Mouse (Mus musculus) heart, postnatal 14 days (tissue): ENCODE data around the gene Ston2. TPM values are rescaled to one million over a fixed set of nuclear protein-coding genes. Genes with fewer than 3 reads are reported as not detected.
"Not testable (repeated sequence)": the region's sequence is repeated elsewhere in the genome, so short reads cannot be mapped to it uniquely, and the experiment has no call there.

ENCODE experiments used
- DNase-seq, 2 experiments: peaks; one replicate each; pipeline ENCODE4 v3.0.0; 2021 to 2022
- intact Hi-C: fragments of 180-260 bp; cut with DNase I; formaldehyde crosslinking; loops from one replicate; pipeline ENCODE4 v1.15.1; 2025
- total RNA-seq, 2 experiments: library from RNA; stranded (reverse); gene quantifications; 2 replicates each; pipeline ENCODE4 v1.2.3; 2021

Gene Ston2
- total RNA-seq, 2 experiments from 2014 or later, result 5.2 to 5.8 TPM

DNA sequence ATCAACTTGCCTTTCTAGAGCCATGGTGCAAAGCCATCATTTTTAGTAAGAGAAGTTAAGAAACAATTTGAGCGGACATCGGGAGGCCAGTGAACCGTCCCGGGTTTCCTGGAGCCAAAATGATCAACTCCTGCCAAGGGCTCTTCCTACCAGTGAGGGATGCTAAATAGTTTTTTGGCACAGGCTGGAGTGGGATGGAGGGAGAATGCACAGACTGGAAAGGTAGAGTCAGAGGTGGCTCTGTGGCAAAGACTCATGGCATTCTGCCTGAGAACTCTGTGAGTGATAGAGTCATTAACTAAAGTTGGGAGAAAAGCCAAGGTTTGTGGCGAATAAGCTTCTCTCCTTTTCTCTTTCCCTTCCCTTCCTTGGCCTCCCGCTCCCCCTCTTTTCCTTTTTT, 33.6 kb downstream of the Ston2 start:
- DNase-seq, result no peak
- intact Hi-C loops, result no loop called here

GRCm38 (mm10) chr12:91752711-91753110, 35.5 kb downstream of the Ston2 start:
- DNase-seq, result no peak
- intact Hi-C loops, result no loop called here

DNA sequence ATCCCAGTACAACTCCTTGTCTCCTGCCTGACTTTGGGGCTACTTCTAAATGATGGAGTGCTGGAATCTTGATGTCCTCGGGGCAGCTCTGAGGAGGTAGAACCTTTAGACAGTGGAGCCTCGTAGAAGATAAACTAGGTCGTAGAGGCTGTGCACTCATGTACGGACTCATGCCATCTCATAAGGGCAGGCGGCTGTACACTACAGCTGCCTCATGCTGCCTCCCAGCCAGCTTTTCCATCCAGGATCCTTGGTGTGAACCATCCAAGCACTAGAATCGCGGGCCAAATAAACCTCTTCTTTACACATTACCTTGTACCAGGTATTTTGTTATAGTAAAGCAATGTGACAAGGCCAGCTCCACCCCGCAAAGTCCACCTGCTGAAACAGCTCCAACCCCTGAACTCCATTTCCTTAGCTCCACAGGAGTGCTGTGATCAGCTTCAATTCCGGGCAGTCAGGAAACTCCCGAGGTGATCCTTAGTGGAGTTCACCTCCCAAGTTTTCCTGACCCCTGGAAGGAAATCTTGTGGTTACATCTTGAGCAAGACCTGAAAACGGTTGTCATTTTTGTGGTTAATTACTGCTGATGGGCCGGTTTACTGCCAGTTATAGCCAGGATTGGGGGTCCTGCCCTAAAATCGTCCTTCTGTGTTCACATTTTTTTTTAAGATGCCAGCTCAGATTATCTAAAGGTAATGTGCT, 36.1 kb downstream of the Ston2 start:
- intact Hi-C loops, result no loop called here
- no peak for DNase-seq

GRCm38 (mm10) chr12:91749543-91750184, 38.5 kb downstream of the Ston2 start:
- DNase-seq, result no peak
- intact Hi-C loops, result no loop called here

- intact Hi-C loops, result no loop called here
- DNase-seq, result no peak
These were observed 39.8 kb downstream of the Ston2 start for GRCm38 (mm10) chr12:91748241-91748865.

DNA sequence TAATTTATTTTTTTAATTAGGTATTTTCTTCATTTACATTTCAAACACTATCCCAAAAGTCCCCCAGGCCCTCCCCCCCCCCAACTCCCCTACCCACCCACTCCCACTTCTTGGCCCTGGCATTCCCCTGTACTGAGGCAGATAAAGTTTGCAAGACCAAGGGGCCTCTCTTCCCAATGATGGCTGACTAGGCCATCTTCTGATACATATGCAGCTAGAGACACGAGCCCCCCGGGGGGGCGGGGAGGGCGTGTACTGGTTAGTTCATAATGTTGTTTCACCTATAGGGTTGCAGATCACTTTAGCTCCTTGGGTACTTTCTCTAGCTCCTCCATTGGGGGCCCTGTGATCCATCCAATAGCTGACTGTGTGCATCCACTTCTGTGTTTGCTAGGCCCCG, 41.3 kb downstream of the Ston2 start:
- intact Hi-C loops, result not testable (repeated sequence)

GRCm38 (mm10) chr12:91745758-91746290, 42.4 kb downstream of the Ston2 start:
- no peak for DNase-seq
- intact Hi-C loops, result no loop called here

More for the DNA sequence above, 41.3 kb downstream of the Ston2 start:
- DNase-seq, result not testable (repeated sequence)

DNA sequence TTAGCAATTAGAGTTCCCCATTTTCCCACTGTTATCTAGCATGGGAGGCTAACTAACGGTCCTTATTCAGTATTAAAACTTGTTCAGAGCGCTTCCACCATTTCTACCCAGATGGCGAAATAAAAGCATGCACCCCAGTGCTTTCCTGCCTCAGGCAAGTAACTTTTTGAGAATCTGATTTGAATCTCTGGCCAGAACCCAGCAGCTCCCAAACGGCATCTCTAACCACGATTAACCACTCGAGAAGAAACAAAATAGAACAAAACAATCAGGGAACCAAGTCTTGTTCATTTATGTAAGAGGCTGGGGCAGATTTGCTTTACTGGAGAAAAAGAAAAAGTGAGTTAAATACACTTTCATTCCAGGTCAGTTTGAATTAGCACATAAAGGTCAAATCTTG, 44.1 kb downstream of the Ston2 start:
- intact Hi-C loops, result no loop called here
- DNase-seq, result no peak

DNA sequence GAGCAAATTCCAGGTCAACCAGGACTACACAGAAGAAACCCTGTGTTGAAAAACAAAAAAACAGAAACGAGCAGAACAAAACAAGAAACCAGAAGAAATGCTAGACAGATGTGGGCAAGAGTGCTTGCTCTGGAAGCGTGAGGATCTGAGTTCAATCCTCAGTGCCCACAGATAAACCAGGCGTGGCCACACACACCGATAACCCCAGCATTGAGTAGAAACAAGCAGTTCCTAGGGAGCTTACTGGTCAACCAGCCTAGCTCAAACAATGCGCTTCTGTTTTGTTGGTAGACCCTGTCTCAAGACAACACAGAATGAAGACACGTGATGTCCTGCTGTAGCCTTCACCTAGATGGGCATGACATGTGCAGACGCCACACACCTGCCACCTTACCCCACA, 45.3 kb downstream of the Ston2 start:
- DNase-seq, result no peak
- intact Hi-C loops, result no loop called here

DNA sequence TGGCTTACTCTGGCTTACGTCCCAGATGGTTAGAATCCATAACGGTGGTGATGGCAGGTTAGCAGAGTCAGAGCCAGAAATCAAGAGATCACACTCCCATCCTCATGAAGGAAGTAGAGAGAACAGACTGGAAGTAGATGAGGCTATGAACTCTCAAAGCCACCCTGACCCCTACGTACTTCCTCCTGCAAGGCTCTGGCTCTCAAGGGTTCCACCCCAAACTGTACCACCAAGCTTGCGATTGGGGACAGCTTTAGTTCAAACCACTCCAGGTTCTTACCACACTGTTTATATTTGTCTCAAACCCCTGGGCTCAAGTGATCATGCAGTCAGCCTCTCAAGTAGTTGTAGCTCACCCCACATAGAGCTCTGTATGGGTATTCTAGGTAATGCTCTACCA, 49.8 kb downstream of the Ston2 start:
- intact Hi-C loops, result no loop called here
- no peak for DNase-seq

DNA sequence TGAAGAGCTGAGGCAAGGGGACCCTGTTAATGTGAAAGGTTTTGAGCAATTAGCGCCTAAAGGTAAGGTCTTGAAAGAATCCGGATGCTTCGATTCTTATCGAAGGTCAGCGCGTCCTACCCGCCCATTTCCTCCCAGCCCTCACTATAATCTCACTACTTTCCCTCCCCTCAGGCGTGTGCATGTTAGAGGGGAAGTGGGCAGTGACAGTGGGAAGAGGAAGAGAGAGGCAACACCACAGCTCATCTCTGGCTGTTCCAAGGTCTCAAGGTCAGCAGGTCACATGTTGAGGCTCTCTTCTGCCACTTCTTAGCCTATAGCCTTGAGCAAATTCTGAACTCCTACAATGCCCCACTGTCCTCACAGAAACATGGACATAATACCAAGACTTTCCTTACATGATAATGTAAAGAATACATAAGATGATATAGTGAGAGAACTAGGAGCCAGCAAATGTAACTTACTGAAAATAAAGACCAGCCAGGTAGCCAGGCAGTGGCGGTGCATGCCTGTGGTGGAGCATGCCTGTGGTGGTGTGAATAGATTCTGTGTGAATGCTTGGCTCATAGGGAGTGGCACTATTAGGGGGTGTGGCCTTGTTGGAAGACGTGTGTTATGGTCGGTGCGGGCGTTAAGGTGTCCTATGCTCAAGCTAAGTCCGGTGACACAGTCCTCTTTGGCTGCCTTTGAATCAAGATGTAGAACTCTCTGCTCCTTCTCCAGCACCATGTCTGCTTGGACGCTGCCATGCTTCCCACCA, 51.8 kb downstream of the Ston2 start:
- no peak for DNase-seq
- intact Hi-C loops, result no loop called here

DNA sequence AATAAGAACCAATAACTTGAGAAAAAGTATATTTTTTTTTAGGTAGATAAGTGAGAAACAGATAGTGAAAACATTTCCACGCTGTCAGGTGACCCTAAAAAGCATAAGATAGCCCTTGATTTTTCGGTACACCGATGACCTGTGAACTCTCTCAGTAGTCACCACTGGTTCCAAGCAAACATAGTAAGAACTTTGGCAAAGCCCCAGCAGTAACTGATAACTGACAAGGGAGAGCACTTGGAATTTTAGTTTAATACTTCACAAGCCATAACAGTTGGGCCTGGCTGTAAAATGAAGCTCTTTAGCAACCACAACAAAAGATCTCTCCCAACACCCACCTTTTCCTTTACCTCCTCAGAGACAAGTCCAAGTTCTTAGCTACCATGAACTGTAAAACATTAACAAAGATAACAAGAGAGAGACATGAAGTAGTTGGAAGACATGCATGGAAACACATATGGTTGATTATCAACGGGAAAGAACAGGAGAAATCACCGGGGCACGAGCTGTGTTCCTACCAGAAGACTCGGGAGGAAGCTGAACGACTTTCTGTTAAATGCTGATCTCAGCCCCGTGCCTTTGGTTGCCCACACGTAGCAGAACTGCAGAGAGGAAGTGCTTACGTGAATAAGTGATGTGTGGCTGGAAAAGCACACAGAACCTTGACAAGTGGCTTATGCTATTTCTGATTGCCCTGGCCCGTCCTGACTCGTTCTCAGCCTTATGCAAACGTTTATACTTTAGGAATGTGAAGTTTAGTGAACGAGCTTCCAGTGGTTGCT, 53.8 kb downstream of the Ston2 start:
- no peak for DNase-seq
- intact Hi-C loops, result no loop called here

GRCm38 (mm10) chr12:91732729-91733448, 55.3 kb downstream of the Ston2 start:
- DNase-seq, result peak in 1 of 2 experiments; percentile 24
- intact Hi-C loops, result no loop called here

DNA sequence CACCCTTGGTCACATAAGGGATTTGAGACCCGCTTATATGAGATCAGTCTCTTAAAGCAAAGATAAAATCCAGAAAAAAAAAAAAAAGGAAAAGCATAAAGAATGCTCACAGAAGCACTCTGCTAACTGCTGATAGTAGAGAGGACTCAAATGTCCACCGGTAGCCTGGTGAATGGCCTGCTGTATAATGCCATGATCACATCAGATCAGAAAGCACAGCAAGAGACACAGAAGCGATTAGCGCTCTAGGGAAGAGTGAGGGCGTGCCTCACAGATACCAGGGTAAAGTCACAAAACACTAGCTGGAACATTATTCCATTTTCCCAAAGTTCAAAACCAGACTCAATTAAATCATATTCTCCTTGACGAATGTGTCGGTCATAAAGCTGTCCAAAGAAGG, 62.0 kb downstream of the Ston2 start:
- no peak for DNase-seq
- intact Hi-C loops, result no loop called here

- intact Hi-C loops, result no loop called here
- DNase-seq, result no peak
These were observed 64.3 kb downstream of the Ston2 start for GRCm38 (mm10) chr12:91723912-91724311.

DNA sequence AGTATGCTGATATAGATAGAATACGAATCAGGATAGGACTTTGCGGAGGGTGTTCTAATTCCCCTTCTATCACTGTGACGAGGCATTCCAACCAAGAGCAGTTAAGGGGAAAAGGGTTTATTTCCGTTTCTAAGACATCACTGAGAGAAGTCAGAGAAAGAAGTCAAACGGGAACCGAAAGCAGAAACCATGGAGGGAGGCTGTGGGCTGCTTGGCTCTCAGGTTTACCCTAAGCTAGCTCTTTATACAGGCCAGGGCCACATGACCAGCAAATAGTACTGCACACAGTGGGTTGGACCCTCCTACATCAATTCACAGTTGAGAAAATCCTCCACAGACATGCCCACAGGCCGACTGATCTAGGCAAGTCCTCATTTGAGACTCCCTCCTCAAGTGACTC, 69.1 kb downstream of the Ston2 start:
- no peak for DNase-seq
- intact Hi-C loops, result no loop called here

GRCm38 (mm10) chr12:91715686-91716085, 72.5 kb downstream of the Ston2 start:
- intact Hi-C loops, result no loop called here
- DNase-seq, result no peak

DNA sequence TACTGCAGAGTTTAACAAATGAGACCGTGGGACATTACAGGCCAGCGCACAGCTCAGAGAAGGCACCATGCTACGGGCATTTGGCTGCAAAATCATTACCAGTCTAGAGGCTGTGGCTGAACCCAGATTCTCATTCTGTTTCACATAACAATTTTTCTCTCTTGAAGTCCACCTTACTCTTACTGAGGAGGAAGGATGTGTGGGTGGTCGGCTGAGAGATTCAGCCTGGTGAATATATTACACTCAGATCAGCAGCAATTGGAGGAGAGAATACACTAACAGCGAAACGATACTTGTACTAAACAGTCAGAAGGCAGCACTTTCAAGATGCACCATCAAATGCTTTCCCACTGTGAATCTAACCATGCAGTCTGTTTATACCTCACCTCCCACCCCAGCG, 74.8 kb downstream of the Ston2 start:
- DNase-seq, result no peak
- intact Hi-C loops, result no loop called here

DNA sequence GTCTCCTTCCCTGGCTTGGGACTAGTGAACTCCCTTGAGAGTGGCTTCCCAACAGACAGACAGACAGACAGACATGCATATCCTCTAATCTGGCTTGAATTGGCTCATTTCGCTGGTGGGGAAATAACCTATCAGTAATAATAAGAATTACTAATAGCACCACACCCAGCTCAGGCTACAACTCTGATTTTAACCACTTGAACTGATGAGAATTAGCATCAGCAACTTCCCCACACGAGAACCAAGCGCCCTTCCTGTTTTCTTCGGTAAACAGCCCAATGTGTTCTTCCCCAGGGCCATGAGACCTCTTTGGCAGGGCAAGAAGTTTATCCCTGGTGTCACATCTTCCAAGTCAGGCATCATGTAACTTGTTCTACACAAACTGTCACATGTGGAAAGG, 76.5 kb downstream of the Ston2 start:
- intact Hi-C loops, result no loop called here
- no peak for DNase-seq
